Mouse (Mus musculus): ENCODE data around the gene B3gnt9. TPM values are rescaled to one million over a fixed set of nuclear protein-coding genes. Genes with fewer than 3 reads are reported as not detected.
"Not testable (repeated sequence)": the region's sequence is repeated elsewhere in the genome, so short reads cannot be mapped to it uniquely, and the experiment has no call there.

The B3gnt9 gene
- total RNA-seq, 4 experiments from 2014 or later: 2.5 to 3.8 (median 3.4) TPM

DNA sequence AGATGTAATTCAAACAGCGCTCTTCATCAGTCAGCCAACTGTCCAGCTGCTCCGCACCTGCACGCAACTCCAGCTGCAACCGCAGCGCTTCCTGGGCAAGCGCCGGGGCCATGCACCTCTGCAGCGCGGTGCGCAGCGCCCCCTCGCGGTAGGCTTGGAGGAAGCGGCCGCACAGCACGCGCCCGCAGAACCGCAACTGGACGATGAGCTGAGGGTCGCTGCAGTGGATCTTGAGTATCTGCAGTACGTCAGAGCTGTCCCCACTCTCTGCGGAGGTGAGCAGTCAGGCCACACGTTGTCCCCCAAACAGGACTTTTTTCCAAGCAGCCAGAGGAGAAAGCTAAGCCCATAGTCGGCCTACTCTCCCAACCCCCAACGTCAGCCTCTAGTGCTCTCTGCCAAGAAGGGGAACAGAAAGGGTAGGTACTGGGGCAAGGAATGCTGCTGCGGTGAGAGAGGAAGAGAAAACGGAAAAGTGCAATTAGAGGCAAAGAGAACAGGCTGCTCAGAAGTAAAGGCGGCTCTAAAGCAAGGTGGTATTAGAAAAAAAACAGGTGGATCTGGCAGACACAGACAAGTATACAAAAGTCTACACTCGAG, 4.9 kb upstream of the B3gnt9 start:
- no peak for DNase-seq (ENCODE audit: low spot score)

DNA sequence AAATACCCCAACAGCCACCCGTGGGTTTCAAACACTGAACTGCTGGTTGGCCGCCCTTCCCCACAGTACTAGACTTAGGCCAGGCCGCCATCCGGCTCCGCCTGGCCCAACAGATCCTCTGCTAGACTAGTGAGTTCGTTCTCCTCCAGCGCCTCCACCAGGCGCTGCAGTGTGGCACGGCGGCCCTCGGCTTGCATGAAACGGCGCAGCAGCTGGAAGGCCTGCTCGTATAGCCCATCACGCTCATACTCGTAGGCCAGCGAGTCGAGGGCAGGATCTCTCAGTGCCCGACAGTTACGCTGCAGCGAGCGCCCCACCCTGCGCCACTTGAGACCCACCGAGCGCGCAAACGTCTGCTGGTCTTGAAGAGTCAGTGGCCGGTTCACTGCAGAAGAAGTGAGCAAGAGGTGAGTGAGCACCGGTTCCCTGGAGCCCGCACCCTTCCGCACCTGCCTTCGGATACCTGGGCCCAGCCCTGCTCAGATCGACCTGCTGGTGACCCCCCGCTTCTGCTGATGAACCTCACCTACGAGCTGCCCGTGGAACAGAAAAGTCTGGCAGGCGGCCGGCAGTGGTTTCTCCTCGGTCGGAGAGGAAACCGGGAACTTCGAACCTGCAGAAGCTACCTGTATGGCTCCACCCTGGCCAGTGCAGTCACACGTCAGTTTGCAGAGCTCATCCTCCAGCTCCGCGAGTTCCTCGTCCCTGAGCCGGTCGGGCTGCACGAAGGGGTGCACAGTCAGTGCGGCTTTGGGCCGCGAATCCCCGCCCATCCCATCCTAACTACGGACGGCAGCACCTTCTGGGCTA, 4.2 kb upstream of the B3gnt9 start:
- DNase-seq (ENCODE audit: low spot score): no peak

DNA sequence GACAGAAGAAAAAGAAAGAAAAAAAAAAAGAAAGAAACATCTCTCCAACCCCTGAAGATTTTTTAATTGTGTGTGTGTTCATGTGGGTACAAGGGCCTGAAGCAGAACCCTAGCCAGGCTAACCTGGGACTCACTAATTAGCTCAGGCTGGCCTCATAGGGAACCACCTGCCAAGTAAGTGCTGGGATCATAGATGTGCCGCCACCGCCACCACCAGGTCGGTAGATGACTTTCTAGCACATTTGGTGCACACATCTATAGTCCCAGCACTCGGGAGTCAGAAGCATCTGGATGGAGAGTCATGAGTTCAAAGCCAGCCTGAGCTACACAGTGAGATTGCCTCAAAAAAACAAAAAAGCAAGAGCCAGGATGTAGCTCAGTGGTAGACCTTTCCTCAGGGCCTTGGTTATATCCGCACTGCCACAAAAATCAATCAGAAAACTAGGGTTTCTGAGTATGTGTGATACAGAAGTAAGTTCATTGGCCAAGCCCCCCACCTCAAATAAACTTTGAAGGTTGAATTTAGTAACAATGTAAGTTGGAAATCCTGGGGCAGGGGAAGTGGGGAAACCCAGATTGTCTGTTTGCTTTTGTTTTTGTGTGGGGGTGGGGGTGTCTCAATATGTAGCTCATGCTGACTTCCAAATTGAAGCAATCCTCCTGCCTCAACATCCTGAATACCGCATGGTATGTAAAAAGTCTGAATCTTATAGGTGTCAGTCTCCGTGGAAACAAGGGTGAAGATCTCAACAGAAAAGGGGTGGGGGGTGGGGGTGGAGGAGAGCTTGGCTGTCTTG, 2.6 kb upstream of the B3gnt9 start:
- no peak for DNase-seq (ENCODE audit: low spot score)

DNA sequence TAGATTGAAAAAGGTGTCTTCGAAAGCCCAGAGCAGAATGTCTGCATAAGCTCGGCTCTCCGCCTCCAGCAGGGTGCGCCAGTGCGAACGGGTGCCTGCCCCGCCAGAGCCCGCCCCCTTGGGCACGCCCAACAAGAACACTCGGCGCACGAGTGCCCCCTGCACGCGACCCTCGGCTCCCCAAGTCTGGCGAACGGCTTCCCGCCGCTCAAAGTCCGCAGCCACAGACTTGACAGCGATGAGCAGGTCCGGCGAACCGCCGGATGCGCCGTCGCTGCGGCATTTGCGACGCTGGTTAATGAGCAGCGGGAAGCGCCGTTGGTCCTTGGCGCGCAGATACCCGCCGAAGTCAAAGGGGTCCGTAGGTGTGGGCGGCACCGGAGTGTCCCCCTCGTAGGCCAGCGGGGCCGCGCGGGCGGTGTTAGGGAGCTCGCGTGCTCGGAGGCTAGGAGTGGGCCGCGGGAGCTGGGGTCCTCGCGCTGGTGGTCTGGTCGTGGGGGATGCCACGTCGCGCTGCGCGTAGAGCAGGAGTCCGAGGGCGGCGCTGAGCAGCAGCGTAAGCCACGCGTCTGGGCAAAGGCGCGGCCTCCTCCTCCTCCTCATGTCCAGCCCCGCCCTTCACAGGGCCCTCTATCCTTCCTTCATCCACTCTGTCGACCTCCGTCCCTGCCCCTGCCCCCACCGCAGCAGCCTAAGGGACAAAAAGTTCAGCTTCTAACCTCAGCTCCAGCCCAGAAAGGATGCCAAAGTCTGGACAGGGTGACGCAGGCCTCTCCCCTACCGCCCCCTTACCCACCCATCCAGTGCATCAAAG, 594 bp downstream of the B3gnt9 start:
- DNase-seq (ENCODE audit: low spot score): peak; percentile 85

DNA sequence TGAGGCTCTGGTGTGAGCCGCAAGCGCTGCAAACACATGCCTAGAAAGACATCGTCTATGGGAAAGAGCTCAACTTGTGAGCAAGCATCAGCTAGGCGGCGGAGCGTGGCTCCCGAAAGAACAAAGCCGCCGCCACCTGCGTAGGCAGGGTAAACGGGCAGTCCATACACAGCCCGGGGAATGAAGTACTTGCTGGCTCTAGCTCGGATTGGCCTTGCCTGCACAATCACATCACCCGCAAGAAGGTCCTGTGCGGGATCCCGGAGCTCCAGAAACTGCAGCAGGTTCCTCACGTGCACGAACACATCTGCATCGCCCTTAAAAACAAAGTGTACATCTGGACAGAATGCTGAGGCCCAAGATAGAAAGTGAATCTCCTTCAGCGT, 1.2 kb downstream of the B3gnt9 start:
- DNase-seq (ENCODE audit: low spot score): no peak

DNA sequence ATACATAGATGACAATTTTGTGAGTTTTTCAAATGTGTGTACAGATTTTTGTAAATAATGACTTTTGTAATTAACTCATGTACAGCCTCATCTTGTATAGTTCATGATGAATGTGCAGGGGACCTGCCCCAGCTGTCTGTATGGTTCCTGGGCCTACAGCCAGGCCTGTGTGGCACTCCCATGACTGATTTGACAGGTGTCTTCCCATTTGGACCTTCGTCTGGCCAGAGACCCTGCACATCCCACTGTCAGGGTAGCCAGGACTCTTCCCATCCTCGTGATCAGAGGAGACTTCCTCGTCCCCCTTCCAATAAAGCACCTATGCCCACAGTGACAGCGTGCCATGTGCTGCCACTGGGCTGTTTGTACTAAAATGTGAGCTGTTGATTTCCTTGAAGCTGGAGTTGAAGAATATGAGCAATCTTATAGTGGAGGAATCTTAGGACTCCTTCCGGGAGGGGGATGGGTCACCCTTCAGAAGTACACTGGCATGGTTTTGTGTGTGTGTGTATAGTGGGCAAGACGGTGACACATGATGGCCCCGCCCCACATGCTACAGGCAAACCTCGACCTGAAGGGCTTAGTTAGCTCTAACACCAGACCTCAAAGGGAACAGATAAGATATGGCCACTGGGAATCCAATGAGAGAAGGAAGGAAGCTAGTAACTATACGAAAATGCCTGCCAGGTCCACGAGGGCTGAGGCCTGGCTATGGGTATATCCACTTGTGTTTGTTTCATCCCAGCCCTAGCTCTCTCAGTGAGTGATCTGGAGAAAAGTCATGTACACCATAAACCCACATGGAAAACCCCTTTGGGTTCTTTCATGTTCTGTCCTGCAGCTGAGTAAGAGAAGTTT, 2.0 kb downstream of the B3gnt9 start:
- no peak for DNase-seq (ENCODE audit: low spot score)

DNA sequence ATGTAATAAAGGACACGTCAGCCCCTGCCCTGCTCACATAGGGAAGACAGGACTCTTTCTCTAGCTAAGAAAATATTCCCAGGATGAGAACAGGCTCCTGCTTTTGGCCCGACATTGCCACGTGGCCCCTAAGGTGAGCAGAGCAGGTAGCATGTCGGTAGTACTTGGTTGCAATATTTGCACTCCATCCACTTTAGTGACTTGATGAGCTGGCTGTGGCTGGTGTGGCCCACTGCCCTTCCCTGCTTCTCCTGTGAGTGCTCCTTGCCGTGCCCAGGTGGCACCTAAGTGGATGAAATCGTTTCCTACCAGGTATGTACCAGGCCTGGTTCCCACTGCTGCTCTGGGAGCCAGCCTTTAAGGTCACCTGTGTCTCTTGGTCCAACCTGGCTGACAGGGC, 3.0 kb downstream of the B3gnt9 start:
- DNase-seq (ENCODE audit: low spot score): no peak

DNA sequence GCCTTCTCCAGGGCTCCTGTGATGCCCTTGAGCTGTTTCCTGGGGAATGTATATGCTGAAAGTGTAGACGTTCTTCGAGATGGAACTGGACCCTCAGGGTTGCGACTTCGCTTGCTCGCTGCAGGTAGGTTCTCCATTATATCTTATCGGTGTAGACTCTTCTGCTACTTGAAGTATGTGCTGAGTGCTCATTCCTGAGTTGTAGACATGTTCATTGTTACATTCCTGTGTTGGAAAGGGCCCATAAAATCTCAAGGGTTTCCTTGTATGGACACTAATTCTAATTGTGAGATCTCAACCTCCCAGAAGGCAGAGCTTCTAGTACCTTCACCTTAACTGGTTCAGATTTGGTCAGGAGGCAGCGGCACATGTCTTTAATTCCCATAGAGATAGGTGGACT, 13.9 kb downstream of the B3gnt9 start:
- no peak for DNase-seq (ENCODE audit: low spot score)

DNA sequence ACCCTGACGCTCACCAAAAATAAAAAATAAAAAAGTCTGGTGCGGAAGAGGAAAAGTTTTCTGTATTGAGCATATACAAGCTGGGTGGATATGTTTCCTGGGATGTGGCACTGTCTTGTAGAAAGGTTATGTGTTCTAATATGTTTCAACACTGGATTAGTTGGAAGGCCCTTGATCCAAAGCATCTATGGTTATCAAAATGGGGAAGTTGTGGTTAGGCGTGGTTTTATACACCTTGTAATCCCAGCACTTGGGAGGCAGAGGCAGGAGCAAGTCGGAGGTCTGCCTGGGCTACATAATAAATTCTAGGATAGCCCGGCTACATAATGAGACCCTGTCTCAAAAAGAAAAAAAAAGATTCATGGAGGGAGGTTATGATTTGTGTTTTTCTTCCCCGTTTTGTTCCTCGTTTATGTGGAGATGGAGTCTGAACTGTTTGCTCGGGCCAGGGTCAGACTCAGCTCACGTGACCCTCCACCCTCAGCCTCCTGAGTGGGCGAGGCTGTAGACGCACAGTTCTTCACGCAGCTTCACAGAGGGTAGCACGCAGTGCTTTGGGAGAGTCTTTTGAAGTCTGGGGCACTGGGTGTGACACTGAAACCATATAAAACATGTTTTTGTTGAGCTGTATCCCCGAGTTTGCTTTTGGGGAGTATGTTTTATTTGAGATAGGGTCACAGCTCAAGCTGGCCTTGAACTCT, 17.4 kb downstream of the B3gnt9 start:
- DNase-seq (ENCODE audit: low spot score): no peak

DNA sequence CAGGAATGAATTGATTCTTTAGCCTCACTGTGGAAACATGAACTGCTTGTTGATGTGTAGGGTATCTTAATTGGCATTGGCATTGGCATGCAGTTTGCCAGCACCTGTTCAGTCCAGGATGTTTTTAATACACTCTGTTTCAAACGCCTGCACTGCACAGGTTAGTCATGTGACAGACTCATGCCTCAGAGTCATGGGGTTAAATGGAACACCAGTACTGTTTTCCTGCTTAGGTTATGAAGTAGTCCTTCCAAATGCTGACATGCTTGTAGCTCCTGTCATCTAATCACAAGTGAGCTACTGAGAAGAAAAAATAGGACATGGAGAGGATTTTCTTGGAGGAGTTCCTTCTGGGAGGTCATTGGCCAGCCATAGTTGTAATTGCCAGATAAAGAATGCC, 19.7 kb downstream of the B3gnt9 start:
- no peak for DNase-seq (ENCODE audit: low spot score)

DNA sequence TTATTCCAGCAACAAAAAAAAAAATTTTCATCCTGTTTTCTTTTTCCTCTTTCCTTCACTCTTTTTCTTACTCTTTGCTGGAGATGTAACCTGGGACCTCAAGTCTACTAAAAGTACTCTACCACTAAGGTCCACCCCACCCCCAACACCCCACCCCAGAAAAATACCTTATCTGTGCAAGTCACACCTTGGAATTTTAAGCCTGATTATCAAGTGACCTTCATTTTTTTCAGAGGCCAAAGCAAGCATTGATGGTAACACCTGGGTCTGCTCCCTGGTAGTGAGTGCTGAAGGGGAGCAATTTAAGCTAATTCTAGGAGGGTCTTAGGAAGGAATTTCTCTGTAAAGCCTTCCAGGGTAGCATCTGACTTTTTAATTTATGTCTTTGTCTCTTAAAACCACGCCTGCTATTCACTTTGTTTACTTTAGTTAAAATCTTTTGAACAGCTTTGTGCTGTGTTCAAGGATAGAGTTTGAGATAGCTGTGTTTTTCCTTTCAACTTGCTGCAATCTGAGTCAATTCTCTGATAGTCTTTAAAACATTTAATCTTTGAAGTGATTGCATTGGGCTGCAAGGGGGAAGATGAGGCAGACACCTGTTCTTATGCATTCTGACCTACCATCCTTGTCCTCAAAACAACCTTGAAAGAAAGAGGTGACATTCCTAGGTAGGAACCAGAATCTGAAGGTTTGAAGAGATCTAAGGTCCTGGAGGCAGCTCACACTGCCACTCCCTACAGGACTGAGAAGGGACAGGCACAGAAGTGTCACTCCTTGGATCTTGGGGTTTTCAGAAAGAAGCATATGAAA, 21.6 kb downstream of the B3gnt9 start:
- no peak for DNase-seq (ENCODE audit: low spot score)

DNA sequence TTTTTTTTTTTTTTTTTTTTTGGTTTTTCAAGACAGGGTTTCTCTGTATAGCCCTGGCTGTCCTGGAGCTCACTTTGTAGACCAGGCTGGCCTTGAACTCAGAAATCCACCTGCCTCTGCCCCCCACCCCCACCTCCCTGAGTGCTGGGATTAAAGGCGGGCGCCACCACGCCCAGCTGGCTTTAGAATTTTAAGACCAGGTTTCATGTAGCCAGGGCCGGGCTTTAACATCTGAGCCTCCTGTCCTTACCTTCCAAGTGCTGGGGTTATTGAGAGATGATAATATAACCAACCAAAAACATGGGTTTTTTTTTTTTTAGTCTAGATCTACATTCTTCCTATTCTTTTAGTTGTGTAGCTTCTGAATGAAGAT, 22.6 kb downstream of the B3gnt9 start:
- not testable (repeated sequence) for DNase-seq (ENCODE audit: low spot score)

DNA sequence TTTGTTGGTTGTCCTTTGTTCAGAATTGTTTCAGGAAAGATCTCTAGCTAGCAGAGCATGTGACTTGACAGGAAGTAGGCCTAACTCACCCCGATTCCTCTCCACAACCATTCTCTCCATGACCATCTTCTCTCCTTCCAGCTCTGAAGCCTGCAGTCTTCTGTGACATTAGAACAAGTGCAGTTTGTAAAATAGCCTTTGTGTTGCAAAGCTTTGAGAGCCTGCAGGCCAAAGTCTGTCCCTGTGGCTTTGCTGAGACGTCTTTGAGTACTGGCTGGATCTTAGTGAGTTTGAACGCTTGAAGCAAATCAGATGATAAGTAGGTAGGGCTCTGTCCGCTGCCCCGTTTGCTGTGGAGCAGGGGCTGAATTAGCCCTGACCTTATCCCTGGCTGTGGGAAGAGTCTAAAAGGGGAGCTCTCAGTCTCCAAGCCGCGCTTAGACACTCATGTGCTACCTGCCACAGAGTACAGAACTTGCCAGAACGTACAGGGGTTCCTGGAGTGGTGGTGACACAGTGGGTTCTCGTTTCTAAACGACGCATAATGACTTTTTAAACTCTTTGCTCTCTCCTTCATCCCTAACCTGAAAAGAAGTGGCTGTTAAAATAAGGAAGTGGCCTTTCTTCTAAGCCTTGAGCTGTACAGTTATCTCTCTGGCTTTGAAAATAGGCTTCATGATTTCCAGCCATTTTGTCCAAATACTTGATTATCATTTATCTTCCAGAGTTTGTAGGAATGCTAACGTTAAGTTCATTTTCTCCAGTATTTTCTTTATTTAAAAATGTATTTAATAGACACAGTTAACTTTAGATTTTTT, 23.2 kb downstream of the B3gnt9 start:
- DNase-seq (ENCODE audit: low spot score): no peak

DNA sequence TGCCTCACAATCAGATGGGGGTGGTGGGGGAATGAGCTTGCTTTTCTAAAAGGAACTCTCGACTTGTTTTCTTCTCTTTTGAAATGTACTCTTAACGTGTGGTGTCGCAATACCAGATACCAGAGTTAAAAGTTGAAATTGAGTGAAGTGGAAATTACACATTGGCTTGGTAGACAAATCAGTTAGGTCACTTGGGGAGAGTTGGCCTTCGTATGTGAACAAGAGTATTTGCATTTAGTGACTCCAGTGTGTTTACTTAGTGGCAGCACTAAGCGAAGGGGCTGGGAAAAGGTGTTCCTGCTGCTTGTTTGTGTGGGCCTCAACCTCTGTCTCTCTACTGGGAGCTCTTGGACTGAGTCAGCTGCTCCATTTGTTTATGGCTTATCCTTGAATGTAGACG, 29.0 kb downstream of the B3gnt9 start:
- DNase-seq (ENCODE audit: low spot score): no peak

DNA sequence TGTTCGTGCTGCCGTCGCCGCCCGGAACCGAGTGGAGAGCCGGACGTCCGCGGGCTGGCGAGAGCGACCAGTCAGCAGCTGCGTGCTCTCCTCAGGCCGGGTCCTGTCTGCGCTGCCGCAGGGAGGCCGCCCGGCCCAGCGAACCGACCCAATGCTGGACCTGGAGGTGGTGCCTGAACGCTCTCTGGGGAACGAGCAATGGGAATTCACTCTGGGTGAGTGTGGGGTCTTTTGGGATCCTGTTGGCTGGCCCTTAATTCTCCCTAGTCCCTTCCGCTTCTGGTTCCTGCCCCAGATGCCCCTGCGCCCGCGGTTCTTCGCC, 29.7 kb downstream of the B3gnt9 start:
- no peak for DNase-seq (ENCODE audit: low spot score)

DNA sequence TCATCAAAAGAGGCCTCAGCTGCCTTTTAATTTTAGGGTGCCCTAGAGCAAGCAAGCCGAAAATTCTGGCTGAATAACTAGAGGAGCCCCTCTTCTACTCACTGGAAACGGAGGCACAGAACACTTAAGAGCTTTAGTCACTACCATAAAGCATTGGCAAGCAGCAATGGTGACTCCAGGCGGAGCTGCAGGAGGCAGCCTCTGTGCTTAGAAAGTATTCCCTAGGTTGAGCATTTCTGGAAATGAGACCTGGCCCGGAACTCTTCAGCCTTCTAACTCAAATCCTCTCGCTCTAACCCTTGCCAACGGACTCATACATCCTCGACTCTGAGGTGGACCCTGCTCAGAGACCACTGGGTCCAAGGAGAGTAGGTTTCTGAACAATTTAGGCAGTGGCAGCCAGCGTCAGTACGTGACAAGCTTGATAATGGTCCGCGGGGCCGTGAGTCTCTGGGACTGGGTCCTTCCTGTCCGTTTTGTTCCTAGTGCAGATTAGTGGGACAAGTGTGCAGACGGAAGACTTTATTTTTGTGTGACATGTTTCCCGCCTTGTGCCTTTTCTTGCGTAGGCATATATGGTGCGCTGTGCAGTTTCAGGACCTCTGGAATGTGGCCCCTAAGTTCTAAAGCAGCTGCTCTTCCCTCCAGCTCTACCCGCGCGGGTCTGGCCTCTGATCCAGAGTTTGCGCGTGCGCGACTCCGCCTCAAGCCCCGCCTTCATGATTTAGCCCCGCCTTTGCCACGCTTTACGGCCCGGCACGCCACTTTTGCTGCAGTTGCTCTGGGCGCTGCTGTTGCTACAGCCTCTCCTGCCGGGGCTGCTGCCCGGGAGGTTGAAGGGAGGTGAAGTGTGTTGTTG, 30.3 kb downstream of the B3gnt9 start, which contains the start of gene D230025D16Rik:
D230025D16Rik (plus strand) TSS at position 733 of the 859 bp plus-strand sequence.
- peak; percentile 97 for DNase-seq (ENCODE audit: low spot score)

DNA sequence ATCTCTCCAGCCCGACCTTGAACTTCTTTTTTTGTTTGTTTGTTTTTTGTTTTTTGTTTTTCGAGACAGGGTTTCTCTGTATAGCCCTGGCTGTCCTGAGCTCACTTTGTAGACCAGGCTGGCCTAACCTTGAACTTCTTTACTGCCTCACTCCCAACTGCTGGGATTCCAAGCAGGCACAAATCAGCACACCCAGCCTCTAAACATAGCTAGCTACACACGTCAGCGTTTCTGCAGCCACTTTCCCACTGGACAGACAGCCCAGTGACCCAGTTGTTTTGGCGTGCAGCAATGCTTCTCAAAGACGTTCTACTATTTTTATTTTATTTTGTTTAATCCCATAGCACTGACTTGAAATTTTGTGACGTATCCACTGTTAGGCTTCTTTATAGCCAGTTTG, 31.1 kb downstream of the B3gnt9 start:
- peak; percentile 22 for DNase-seq (ENCODE audit: low spot score)

Measured in heart, adult 8-10 months (tissue).